Comparison of ENCODE assay signal across 15 mouse cellular contexts in genomic region chr13:42518686-42519085, GRCm38 (mm10).
"Had no signal": no experiment of that assay in that cellular context is flagged by ENCODE, and none has a peak within 500 bp of the region (broad histone marks: within the 10 kb centered on the region; RNA-seq: fewer than 3 reads in every experiment).

No protein-coding gene starts in this region.

- H3K4me2 ChIP-seq: limb, embryonic 15.5 days; liver, embryonic 12.5 days; midbrain, embryonic 12.5 days; neural tube, embryonic 13.5 days; stomach, embryonic 15.5 days had no signal

- H3K9me3 ChIP-seq: limb, embryonic 15.5 days; liver, embryonic 12.5 days; midbrain, embryonic 12.5 days; neural tube, embryonic 13.5 days; stomach, embryonic 15.5 days had no signal

- H3K27ac ChIP-seq: kidney, postnatal 0 days; left cerebral cortex, adult 2 months; limb, embryonic 15.5 days; liver, embryonic 12.5 days; macrophage; midbrain, embryonic 12.5 days; neural tube, embryonic 13.5 days; stomach, embryonic 15.5 days had no signal

- DNase-seq: kidney, adult 11 months; retina, postnatal 1 day; right cerebral cortex, postnatal 4 days; thymus, adult 2 months; thymus, postnatal 25 days had no signal

- H3K9ac ChIP-seq: limb, embryonic 15.5 days; liver, embryonic 12.5 days; midbrain, embryonic 12.5 days; neural tube, embryonic 13.5 days; stomach, embryonic 15.5 days had no signal

- H3K4me1 ChIP-seq: limb, embryonic 15.5 days; liver, embryonic 12.5 days; megakaryocyte, embryonic 14.5 days; midbrain, embryonic 12.5 days; neural tube, embryonic 13.5 days had no signal

- H3K27me3 ChIP-seq: limb, embryonic 15.5 days; liver, embryonic 12.5 days; megakaryocyte, embryonic 14.5 days; midbrain, embryonic 12.5 days; neural tube, embryonic 13.5 days; stomach, embryonic 15.5 days had no signal

- ATAC-seq: liver, embryonic 12.5 days; midbrain, embryonic 16.5 days had no signal

- H3K36me3 ChIP-seq: limb, embryonic 15.5 days; liver, embryonic 12.5 days; midbrain, embryonic 12.5 days; neural tube, embryonic 13.5 days; stomach, embryonic 15.5 days had no signal

- H3K4me3 ChIP-seq: left cerebral cortex, adult 2 months; limb, embryonic 15.5 days; liver, embryonic 12.5 days; megakaryocyte, embryonic 14.5 days; midbrain, embryonic 12.5 days; neural tube, embryonic 13.5 days; stomach, embryonic 15.5 days had no signal
